Mouse (Mus musculus) spleen, adult 2 months (tissue): ENCODE measurements around the gene Tbx3.

Experiments
- CTCF ChIP-seq: fragments of 200-500 bp; IDR thresholded peaks from 2 replicates; pipeline ENCODE4 v1.5.1; 2011; ENCODE audit warnings: mild to moderate bottlenecking, inconsistent platforms; ENCODE audit not compliant: insufficient read depth, insufficient read length, insufficient replicate concordance; ENCODE audit errors: extremely low read depth
- POLR2A ChIP-seq: fragments of 200-500 bp; IDR thresholded peaks from 2 replicates; pipeline ENCODE4 v1.6.1; 2011; ENCODE audit warnings: low read depth, low read length, inconsistent platforms

GRCm38 (mm10) chr5:119651135-119651965 lies 19.1 kb upstream of the Tbx3 start:
- TF ChIP-seq CTCF (no peak), POLR2A (no peak)
